Mouse (Mus musculus) macrophage (primary cell): ENCODE results near the gene Hbq1b. TPM values are rescaled to one million over a fixed set of nuclear protein-coding genes. Genes with fewer than 3 reads are reported as not detected.

Experiments
- polyA plus RNA-seq: library from polyadenylated mRNA; stranded (reverse); fragments of 250-400 nt; gene quantifications from 3 replicates; pipeline ENCODE4 v1.2.4, GENCODE M21; 2018; ENCODE audit warnings: inconsistent platforms

The Hbq1b gene
- polyA plus RNA-seq, 1 experiment from 2014 or later = not detected

Other genes starting within 250 kb of the Hbq1b start
- gene Il9r, start 86.7 kb upstream of the Hbq1b start, polyA plus RNA-seq = not detected in 3 replicates
- 11.3 to 20.8 TPM (median 18.7 TPM) in 3 replicates for gene Snrnp25, start 81.5 kb upstream of the Hbq1b start, polyA plus RNA-seq
- 1.8 to 2.5 TPM (median 2.3 TPM) in 3 replicates for gene Rhbdf1, start 64.7 kb upstream of the Hbq1b start, polyA plus RNA-seq
- 4.6 to 9.9 TPM (median 8.8 TPM) in 3 replicates for gene Mpg, start 60.5 kb upstream of the Hbq1b start, polyA plus RNA-seq
- 7.4 to 12.0 TPM (median 10.5 TPM) in 3 replicates for gene Nprl3, start 19.3 kb upstream of the Hbq1b start, polyA plus RNA-seq
- gene Hba-x, start 10.6 kb upstream of the Hbq1b start, polyA plus RNA-seq = not detected in 3 replicates
- gene Hba-a1, start 3.5 kb upstream of the Hbq1b start, polyA plus RNA-seq = not detected in 3 replicates
- gene Hba-a2, start 9.5 kb downstream of the Hbq1b start, polyA plus RNA-seq = not detected in 3 replicates
- gene Hbq1a, start 13.1 kb downstream of the Hbq1b start, polyA plus RNA-seq = not detected in 3 replicates
- 55.4 to 66.8 TPM (median 59.7 TPM) in 3 replicates for gene Sh3pxd2b, start 60.9 kb downstream of the Hbq1b start, polyA plus RNA-seq
- gene Ubtd2, start 168.4 kb downstream of the Hbq1b start, polyA plus RNA-seq = 2.8 to 5.0 TPM (median 3.9 TPM) in 3 replicates
- gene Efcab9, start 245.1 kb downstream of the Hbq1b start, polyA plus RNA-seq = not detected in 3 replicates
- gene Stk10, start 246.3 kb downstream of the Hbq1b start, polyA plus RNA-seq = 15.5 to 19.3 TPM (median 18.5 TPM) in 3 replicates